Mouse (Mus musculus): ENCODE results near the gene Ahnak2.

DNA sequence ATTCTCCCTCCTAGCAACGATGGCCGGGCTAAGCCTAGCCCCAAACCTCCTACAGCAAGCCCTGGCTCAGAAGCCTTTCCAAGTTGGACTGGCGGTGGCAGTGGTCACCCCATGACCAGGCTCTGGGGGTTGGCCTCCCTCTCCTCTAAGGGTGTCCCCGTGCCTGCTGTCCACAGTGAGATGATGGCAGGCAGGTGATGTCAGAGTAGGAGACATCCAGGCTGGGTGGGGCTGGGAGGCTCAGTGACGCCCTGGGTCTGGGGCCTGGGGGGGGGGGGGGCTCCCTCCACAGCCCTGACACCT is 79.5 kb downstream of the Ahnak2 start:
- no peak for TF ChIP-seq POLR2A (IDR thresholded peaks at IDR 0.05; ENCODE audit: insufficient read depth, low read length)
- TF ChIP-seq EP300 (IDR thresholded peaks at IDR 0.05; ENCODE audit: insufficient read depth, low read depth, low read length), result no peak
